Mouse (Mus musculus) spleen, postnatal 36 days (tissue): ENCODE results near the gene Fam167b.

Experiments used
- DNase-seq, 2 experiments: peaks; one replicate each; pipeline ENCODE4 v3.0.0; 2022; ENCODE audit warnings: low spot score in 2 of 2, mixed read lengths in 1 of 2

The Fam167b gene

DNA sequence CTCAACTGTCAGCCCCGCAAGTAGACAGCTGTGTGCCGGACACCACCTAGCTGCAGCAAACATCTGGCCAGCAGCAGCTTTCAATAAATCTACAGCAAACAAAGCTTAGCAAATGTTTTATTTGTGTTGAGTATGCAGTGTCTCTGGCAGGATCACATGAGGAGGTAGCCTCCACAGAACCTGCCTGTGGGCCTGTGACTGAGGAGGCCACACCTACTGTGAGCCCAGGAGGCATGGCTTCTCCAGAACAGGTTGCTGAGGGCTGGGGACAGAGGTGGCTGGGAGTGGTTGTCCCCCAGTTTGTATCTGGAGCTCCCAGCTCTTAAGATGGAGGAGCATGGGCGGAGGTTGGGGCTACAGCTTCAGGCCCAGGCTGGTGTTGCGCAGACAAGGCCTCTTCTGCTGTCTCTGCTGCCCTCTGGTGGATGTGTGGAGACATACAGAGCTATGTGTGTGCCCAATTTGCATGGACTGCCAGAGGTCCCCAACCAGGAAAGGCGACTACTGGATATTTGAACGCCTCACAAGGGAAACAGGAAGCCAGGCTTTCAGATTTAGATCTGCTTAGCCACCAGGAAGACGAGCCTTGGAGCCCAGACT is 30.2 kb upstream of the Fam167b start:
- peak; percentile 80 to 83 for DNase-seq

GRCm38 (mm10) chr4:129600233-129601158 is 22.1 kb upstream of the Fam167b start, which contains the start of the genes Eif3i and Tmem234:
Gene Eif3i (minus strand): TSS chr4:129600648.
Gene Tmem234 (plus strand): TSS chr4:129600668.
- DNase-seq = peak; percentile 84 to 85

DNA sequence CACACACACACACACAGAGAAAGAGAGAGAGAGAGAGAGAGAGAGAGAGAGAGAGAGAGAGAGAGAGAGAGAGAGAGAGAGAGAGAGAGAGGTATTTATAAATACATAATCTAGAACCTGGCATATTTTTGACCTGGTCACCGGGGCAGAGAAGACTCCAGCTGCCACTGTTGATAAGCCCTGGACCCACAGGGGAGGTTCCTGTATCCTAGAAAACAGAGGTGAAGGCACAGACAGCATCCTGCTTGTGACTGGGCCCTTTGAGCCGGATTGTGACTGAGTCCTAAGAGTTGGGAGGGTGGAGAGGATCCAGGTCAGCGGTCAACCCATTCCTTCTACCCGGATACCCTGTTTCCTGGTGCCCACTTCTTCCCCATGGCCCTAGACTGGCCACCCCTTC is 10.5 kb upstream of the Fam167b start:
- no peak for DNase-seq

GRCm38 (mm10) chr4:129586943-129587342 is 8.6 kb upstream of the Fam167b start:
- no peak for DNase-seq

DNA sequence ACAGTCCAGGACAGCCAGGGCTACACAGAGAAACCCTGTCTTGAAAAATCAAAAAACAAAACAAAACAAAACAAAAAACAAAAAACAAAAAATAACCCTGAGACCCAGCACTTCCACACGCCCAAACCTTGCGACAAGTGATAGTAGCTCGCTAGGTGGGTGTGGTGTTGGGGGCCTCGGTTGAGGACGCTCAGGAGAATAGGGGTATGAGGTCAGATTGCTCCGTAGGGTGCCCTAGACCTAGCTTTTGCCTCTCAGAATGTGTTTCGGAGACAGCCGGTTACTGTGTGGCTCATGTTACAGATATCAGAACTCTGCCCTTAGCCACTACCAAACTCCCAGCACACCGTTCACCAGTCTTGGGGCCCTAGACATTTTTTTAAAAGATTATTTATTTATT is 7.4 kb upstream of the Fam167b start:
- DNase-seq = no peak

DNA sequence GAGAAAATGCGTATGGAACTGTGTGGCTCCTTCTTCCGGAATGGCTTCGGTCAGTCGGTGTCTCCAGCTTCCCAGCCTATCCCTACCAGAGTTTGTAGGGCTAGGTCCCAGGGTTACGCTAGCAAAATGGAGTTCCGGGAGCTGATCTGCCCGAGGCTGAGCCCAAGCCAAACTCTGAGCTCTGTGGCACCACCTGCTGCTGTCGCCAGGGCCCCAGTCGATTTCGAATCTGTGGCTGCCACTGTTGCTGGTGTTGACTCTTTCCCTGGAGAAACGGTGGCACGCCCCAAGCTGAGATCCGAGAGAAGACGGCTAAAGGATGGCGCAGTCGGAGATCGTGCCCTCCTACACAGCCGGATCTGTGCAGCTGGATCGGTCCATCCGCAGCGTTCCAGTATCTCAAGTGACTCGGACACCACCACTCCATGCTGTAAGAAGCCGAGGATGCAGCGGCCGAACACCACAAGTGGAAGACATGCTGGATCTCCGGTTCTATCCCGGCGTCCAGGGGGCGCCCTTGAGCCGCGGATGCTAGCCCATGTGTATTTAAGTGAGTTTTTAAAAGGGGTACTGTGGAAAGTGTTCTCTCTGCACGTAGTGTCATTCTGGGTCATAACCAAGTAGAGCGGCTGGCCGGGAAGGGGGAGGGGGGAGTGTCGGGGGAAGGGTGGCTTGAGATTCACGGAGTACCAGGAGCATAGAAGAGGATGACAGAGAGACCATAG is 6.7 kb upstream of the Fam167b start:
- DNase-seq = peak; percentile 80 to 88

GRCm38 (mm10) chr4:129584370-129584769 is 6.0 kb upstream of the Fam167b start:
- DNase-seq = peak; percentile 58 to 65

DNA sequence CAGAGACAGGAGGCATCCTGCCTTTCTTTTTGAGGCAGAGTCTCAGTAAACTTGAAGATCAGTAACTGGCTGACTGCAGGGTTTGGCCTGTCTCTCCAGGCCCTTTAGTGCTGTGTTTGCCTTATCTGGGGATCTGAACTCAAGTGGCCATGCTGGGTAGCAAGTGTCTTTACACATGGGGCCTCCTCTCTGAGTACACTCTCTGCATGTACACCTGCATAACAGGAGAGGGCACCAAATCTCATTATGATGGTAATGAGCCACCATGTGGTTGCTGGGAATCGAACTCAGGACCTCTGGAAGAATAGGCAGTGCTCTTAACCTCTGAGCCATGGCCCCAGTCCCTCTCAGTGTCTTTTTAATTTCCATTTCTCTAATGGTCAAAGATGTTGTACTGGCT is 3.9 kb upstream of the Fam167b start:
- DNase-seq = no peak

DNA sequence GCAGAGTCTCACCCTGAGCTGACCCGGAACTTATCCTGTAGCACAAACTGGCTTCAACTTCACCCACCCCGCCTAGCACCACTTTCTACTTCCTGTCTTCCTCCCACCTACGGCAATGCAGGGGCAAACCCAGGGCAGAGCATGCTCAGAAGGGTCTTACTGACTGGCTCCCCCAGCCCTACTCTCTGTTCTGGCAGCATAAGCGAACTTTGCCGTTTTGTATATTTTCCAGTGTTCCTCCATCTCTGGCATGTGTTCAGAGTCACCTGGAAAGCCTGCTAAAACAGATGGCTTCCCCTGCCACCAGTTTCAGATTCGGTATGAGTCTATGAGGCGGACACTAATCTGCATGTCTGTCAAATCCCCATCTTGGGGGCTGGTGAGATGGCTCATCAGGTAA is 2.0 kb upstream of the Fam167b start:
- DNase-seq = peak; percentile 65 to 67

- no peak for DNase-seq
Measured at GRCm38 (mm10) chr4:129577688-129578087, 661 bp downstream of the Fam167b start.

DNA sequence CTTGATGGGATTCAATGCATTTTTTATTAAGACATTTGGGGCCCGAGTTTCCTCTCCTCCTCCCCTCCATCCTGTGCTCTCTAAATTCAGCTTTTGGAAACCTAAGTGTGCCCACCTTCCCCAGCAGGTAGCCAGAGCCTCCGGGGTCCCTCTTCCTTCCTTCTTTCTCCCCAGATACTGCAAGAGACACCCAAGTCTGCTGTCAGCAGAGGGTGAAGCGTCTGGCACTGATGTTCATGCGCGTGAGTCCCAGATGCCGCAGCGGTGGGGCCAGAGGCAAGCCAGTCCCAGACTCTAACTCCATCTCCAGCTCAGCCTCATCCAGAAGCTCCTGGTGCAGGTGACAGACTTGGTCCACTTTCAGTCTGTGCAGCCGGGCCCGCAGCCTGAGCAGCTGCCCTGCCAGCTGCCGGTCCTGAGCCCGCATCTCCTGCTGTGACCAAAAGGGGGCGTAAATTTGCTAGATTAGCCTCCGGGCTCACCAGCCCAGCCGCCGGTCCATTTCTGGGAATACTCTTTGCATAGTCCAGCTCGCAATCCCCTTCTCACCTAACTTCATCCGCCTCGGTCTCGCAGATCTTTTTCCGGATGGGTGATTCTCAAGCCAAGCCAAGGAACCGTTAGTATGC is 1.4 kb downstream of the Fam167b start:
- DNase-seq = peak; percentile 69 to 74

DNA sequence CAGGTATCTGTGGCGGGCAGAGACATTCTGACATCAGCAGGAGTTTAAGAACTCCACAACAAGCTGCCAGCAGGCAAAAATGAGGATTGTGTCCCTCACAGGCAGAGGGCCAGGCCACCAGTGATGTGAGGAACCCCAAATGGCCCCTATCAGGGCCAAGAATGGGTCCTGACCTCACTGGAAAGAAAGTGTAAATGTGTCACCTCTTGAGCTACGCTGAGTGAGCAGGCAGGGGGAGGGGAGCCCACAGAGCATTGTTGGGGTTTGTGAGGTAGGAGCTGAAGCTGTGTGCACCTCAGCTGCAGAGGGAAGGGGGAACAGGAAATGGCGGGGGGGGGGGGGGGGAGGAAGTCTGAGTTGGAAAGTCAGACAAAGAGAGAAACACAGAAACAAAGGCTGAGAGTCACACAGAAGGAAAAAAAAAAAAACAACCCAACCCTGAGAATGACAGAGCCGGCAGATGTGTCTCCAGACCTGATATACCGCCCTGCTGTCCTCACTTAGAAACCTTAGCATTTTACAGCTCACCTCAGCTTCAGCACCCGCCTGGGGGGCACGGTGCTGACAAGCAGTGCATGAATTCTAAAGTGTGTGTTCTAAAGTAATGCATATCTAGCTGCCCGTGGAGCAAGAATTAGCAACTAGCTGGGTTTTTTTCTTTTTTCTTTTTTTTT is 3.0 kb downstream of the Fam167b start:
- peak; percentile 91 to 92 for DNase-seq

GRCm38 (mm10) chr4:129573430-129573829 is 4.9 kb downstream of the Fam167b start, which contains the start of gene Lck:
Gene Lck (minus strand): TSS chr4:129573641.
- peak; percentile 69 for DNase-seq

- DNase-seq = no peak
Measured at GRCm38 (mm10) chr4:129573093-129573370, 5.3 kb downstream of the Fam167b start.

DNA sequence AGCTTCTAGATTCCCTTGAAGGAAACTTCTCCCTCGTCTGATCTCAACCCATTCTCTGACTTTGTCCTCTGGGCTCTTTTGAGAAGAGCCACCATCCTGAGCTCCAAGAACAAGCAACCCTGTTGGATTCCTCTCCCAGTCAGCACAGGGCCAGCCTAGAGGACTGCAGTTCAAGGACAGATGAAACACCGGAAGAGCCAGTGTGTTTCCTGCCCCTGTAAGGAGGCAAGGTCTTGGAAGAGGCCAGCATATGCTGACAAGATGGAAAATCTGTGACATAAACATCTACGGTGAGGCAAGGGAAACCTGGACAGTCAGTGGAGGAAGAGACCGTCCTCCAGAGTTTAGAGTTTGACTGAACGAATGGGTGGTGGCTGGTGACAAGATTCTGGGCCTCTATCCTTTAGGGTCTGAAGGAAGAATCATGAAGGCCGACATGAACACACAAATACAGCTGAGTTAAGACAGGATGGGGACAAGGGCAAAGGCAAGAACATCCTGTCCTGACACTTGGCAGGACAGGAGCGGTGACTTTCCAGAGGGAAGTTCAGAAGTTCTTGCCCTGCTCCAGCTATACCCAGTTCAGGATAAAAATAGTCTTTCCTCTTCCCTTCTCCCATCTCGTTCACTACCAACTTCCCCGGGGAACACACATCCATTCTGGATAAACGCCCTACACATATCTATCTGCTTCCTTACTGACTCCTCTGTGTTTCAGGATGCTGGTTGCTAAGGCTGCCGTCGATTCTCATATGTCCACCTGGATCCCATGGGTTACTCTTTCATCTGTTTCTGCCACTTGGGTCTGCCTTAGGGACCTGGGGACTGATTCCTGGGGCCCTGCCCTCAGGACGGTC is 5.9 kb downstream of the Fam167b start:
- DNase-seq = no peak

- no peak for DNase-seq
Measured at GRCm38 (mm10) chr4:129571551-129572084, 6.7 kb downstream of the Fam167b start.

DNA sequence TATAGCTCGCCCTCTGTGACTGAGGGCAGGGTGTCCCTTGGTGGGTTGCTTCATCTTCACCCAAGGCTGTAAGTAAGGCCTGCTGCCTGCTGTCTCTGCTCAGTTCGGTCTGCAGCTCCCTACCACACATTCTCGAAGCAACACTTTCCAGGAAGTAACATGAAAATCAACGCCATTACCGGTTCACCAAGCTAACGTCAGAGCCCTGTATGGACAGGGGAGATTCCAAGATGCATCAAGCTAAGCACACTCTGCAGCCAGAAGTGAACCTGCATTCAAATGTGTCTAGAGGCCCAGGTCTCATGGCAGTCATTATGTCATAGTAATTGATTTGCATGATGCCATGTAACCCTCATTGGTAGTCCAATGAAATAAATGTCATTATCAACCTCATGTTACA is 8.3 kb downstream of the Fam167b start:
- no peak for DNase-seq

- DNase-seq = no peak
Measured at GRCm38 (mm10) chr4:129568366-129568765, 10.0 kb downstream of the Fam167b start.

DNA sequence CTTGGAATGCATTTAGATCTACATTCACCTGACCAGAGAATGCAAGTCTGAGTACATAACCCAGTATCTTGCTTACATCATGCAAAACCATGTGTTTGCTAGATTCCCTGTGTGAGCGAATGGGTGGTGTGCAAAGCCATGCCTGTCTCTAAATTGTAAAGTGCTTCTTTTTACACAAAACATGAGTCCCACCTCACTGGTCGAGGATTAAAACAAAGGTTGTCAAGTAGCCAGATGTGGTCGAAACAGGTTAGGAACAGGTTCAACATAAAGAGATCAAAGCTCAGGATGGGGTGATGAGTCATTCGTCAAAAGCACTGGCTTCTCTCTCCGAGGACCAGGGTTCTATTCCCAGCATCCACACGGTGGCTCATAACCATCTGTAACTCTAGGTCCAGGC is 13.2 kb downstream of the Fam167b start:
- no peak for DNase-seq

DNA sequence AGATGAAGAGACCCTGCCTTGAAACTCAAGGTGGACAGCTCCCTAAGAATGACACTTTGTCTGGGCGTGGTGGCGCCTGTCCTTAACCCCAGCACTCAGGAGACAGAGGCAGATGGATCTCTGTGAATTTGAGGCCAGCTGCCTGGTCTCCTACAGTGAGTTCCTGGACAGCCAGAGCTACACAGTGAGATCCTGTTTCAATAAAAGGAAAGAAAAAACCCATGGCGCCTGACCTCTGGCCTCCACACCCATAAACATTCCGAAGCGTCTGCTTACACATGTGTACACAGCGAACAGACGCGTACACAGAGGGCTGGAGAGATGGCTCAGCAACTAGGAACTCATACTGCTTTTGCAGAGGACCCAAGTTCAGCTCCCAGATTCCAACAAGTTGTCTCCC is 14.6 kb downstream of the Fam167b start:
- no peak for DNase-seq
